Mouse (Mus musculus) ES-Bruce4 (cell line): Measurements from ENCODE around the gene Tbc1d9b.

Source experiments
- CTCF ChIP-seq: IDR thresholded peaks from one replicate; pipeline ENCODE4 v1.8.1; 2011; ENCODE audit warnings: low read depth, low read length
- EP300 ChIP-seq: IDR thresholded peaks from 2 replicates; pipeline ENCODE4 v1.6.1; 2011; ENCODE audit warnings: low read depth, low read length; ENCODE audit not compliant: insufficient read depth
- POLR2A ChIP-seq: IDR thresholded peaks from one replicate; pipeline ENCODE4 v1.8.1; 2011; ENCODE audit warnings: low read length; ENCODE audit not compliant: insufficient read depth

DNA sequence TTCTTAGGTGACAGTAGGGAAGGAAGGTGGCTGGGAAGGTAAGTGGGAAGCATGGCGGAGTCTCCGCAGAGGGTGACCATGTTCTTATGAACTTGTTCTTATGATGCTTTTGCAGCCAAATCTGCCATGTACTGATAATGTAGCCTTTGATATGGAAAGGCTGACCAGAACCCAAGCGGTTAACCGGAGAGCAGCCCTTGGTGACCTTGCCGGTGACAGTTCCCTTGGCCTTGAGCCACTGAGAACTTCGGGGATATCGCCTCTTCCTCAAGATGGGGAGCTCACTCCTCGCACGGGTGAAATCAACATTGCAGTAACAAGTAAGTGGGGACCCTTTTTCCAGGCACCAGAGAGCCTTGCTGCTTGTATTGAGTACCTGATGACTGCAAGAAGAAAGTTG lies 35.5 kb upstream of the Tbc1d9b start:
- TF ChIP-seq EP300 (no peak), POLR2A (no peak), CTCF (no peak)
